Mouse (Mus musculus) lung, postnatal 0 days (tissue): Measurements from ENCODE around the gene Fhit.

ENCODE experiments used
- CTCF ChIP-seq: IDR thresholded peaks from 2 replicates; pipeline ENCODE4 v1.5.1; 2016; ENCODE audit warnings: antibody characterized with exemption, mild to moderate bottlenecking
- EP300 ChIP-seq: IDR thresholded peaks from 2 replicates; pipeline ENCODE4 v1.6.1; 2016; ENCODE audit warnings: antibody characterized with exemption, mild to moderate bottlenecking, control low read depth

DNA sequence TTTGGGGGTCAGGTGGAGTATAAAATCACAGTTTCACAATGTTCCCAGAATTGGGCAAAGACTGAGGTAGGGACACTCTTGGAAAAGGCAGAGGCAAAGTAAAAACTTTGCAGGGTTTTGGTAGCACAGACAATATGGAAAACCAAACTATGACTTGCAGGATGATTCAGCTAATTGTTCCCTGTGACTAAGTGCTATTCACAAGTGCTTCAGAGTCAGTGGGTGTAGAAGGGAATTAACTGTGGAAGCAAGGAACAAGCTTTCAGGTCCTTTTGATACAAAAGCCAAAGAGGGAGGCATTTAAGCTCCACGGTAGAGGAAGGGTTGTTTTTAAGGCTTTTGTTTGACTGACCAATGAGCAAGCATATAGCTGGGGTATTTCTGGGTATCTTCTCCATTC is 1613.9 kb downstream of the Fhit start:
- no peak for TF ChIP-seq CTCF
- no peak for TF ChIP-seq EP300
